Mouse (Mus musculus) c-Kit-negative CD71-positive TER-119-positive erythroid progenitor cells, embryonic 14.5 days (primary cell): Measurements from ENCODE around the gene Fbxw11.

Source experiments
- DNase-seq: peaks from one replicate; pipeline ENCODE4 v3.0.0-alpha.2; 2013; ENCODE audit warnings: low read depth, low spot score

Fbxw11 gene

DNA sequence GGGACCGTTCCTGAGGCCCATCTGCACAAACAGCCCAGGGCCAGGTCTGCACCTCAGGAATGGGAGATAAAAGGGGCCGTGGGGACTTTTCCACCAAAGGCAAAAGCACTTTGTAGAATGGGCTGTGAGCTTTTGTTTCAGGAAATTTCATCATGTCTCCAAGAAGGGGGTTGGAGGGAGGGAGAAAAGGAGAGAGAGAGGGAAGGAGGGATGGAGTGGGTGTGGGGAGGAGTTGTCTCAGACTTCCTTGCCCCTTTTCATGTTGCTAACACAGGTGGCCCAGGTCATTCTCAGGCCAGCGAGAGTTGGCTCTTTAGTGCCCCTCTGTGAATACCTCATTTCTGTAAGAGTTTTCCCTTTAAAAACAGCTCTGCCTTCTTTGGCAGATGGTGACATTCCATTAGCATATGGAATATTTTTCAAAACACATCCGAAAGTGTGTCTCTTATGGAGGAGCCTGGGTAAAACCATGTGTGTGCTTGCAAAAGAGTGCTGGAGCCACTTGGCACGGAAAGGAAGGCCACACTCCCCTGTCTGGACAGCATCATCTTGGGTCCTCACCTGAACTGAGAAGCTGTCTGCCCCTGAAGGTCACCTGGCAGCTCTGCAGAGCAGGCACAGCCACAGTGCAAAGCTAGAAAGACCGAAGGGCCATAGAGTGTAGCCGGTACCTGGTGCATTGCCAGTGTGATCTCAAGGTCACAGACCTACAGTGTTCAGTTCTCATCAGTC is 109.5 kb downstream of the Fbxw11 start:
- DNase-seq, result no peak

DNA sequence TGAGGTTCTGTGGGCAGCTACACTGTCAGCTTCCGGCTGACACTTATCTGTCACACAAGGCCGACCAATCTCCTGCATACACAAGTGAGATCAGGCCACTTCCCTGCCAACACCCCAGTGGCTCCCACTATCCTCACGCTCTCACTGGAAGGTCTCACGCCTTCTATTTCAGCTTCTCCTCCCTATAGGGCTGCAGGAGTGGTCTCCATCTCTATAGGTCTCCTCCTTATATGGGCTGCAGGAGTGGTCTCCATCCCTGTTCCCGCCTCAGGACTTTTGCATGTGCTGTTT is 110.0 kb downstream of the Fbxw11 start:
- no peak for DNase-seq

- DNase-seq, result no peak
These were observed 110.8 kb downstream of the Fbxw11 start for GRCm38 (mm10) chr11:32753358-32753757.

GRCm38 (mm10) chr11:32762773-32763172 is 120.2 kb downstream of the Fbxw11 start:
- DNase-seq, result no peak

- DNase-seq, result no peak
These were observed 125.1 kb downstream of the Fbxw11 start for GRCm38 (mm10) chr11:32767496-32768230.

DNA sequence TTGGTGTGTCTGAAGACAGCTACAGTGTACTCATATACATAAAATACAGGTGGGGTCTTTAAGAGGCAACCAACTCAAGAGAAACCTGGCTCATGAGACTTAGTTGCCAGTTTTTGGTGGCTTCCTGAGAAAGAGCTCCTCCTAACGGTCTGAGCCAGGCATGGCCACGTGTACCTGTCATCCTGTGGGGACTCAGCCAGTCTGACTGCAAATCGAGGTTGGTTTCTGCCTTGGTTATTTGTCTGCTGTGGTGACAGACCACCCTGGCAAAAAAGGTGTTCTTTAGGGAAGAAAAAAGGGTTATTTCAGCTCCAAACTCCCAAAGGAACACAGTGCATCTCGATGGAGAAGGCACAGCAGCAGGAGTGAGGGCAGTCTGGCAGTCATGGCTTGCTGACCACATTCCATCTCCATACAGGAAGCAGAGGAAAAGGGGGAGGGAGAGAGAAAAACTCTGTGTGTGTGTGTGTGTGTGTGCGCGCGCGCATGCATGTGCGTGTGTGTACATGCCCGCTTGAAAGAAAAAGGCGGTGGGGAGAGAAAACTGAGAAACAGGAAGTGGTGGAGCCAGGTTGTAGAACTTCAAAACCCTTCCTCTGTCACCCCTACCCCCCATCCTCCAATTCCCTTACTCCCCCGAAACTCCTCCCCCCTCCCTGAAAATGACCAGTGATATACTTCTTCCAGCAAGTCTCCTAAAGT is 126.3 kb downstream of the Fbxw11 start:
- DNase-seq, result no peak

GRCm38 (mm10) chr11:32780747-32781536 is 138.4 kb downstream of the Fbxw11 start:
- no peak for DNase-seq

GRCm38 (mm10) chr11:32781633-32782404 is 139.3 kb downstream of the Fbxw11 start:
- no peak for DNase-seq

DNA sequence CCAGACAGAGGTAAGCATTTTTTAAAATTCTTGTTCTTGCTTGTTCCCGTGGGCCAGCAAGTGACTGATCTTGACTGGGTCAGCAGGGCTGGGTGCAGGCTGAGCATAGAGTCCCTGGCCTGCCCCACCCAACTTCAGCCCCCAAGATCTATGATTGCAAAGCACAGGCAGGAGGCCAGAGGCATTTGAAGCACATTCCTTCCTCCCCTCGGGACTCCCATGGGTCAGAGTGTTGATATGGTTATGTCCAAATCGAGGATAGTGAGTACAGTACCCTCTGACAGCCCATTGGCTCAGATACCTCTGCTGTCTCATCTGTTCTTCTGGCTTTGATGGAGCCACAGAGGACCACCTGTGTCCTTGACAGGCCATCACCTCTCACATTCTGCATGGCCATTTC is 140.2 kb downstream of the Fbxw11 start:
- DNase-seq, result no peak

DNA sequence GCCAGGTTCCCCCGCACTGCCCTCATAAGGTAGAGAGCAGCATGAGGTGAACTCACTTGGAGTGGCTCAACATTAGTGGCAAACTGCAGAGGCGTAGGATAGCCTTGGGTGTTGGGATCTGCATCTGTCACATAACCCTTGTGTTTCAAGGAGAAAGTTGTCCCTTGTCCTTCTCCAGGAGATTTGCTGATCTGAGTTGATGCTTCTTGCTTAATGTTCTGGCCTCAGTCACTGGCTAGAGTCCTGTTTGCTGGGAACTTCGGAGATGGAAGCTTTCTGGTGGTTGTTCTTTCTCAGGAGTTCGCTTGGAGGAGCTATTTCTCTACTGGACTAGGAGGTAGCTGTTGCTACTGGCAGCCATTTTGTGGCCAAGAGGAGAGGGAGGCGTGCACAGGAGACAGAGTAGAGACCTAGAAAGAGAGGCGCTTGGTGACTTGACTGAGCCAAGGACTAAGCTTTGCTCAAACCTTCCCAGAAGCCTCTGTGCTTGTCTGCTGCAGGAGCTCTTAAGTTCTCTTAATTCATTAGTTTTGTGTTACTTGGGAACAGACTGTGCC is 143.1 kb downstream of the Fbxw11 start:
- DNase-seq, result no peak

DNA sequence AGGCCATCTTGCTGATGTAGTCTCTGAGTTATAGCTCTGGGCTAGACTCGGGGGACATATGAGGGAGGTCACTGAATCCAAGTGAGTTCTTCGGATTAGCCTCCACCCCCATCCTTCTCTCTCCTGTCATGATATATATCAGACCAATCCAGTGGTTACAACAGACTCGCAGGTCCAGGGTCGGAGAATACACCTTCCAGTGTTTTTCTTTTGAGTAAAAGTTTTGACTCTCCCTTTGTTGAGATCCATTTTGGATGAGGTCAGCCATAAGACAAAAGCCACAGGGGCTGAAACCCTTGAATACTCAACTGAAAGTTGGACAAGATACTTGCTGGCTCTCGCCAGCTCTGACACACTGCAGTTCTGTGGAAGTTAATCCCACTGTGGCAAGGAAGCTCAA is 143.7 kb downstream of the Fbxw11 start:
- no peak for DNase-seq

DNA sequence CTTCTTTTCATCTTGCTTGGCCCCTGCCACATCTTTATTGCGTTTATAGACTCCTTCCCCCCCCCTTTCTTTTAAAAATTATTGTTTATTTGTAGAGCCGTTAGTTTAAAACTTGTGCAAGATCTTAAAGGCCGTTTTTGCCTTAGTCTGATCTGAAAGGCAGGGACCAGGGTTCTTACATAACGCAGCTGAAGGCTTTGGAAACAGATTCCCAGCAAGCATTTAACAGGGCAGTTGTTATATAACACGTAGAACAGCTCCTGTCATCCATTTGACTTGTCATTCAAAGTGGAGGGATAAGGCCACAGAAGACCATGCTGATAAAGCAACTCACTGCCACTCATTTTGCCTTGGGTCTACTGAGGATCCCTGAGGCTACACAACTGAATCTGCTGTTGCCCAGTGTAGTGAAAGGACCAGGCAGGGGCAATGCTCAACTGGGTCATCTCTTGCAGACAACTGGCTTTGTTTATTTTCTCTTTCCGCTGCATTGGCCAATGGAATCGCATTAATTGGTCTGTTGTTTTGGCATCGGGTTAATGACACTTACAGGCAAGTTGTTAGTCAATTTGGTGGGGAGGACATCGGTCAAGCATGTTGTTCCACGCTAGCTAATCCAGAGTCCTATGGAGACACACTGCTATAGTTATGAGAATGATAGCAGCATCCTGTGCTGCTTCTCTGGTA is 152.4 kb downstream of the Fbxw11 start:
- no peak for DNase-seq
